Mouse (Mus musculus) thymus, postnatal 14 days (tissue): Measurements from ENCODE around the gene Ndufa4l2.

Source experiments
- DNase-seq: peaks from one replicate; pipeline ENCODE4 v3.0.0; 2021

Gene Ndufa4l2

GRCm38 (mm10) chr10:127510895-127511617 is 3.7 kb upstream of the Ndufa4l2 start:
- DNase-seq: no peak

GRCm38 (mm10) chr10:127511634-127512306 is 3.0 kb upstream of the Ndufa4l2 start:
- peak; percentile 80 for DNase-seq

- DNase-seq: no peak
Observed at GRCm38 (mm10) chr10:127512307-127512666, 2.5 kb upstream of the Ndufa4l2 start.

- DNase-seq: peak; percentile 94
Observed at GRCm38 (mm10) chr10:127512813-127513212, 2.0 kb upstream of the Ndufa4l2 start.

GRCm38 (mm10) chr10:127513501-127514091 is 1.2 kb upstream of the Ndufa4l2 start:
- DNase-seq: peak; percentile 27

- DNase-seq: no peak
Observed at GRCm38 (mm10) chr10:127514111-127514698, 562 bp upstream of the Ndufa4l2 start.

- no peak for DNase-seq
Observed at GRCm38 (mm10) chr10:127515271-127515982, 660 bp downstream of the Ndufa4l2 start.

- DNase-seq: no peak
Observed at GRCm38 (mm10) chr10:127515983-127516459, 1.3 kb downstream of the Ndufa4l2 start.

- DNase-seq: no peak
Observed at GRCm38 (mm10) chr10:127516576-127517260, 2.0 kb downstream of the Ndufa4l2 start.

GRCm38 (mm10) chr10:127517941-127518340 is 3.2 kb downstream of the Ndufa4l2 start:
- DNase-seq: no peak

GRCm38 (mm10) chr10:127519041-127519701 is 4.4 kb downstream of the Ndufa4l2 start:
- DNase-seq: no peak

- DNase-seq: peak; percentile 14
Observed at GRCm38 (mm10) chr10:127519903-127520713, 5.3 kb downstream of the Ndufa4l2 start.

GRCm38 (mm10) chr10:127520714-127521357 is 6.1 kb downstream of the Ndufa4l2 start:
- DNase-seq: no peak

- no peak for DNase-seq
Observed at GRCm38 (mm10) chr10:127521611-127522080, 6.9 kb downstream of the Ndufa4l2 start.

- peak; percentile 88 for DNase-seq
Observed at GRCm38 (mm10) chr10:127522088-127522581, 7.4 kb downstream of the Ndufa4l2 start, which contains the start of gene Shmt2. Shmt2 (minus strand) TSS chr10:127522444.

- DNase-seq: peak; percentile 23
Observed at GRCm38 (mm10) chr10:127524646-127525255, 10.0 kb downstream of the Ndufa4l2 start.

- peak; percentile 74 for DNase-seq
Observed at GRCm38 (mm10) chr10:127526048-127526447, 11.3 kb downstream of the Ndufa4l2 start.

GRCm38 (mm10) chr10:127526681-127527080 is 11.9 kb downstream of the Ndufa4l2 start:
- DNase-seq: peak; percentile 42

GRCm38 (mm10) chr10:127527481-127527880 is 12.7 kb downstream of the Ndufa4l2 start:
- no peak for DNase-seq
